Mouse (Mus musculus): Measurements from ENCODE around the gene Scd4. TPM values are rescaled to one million over a fixed set of nuclear protein-coding genes. Genes with fewer than 3 reads are reported as not detected.

The Scd4 gene
- polyA plus RNA-seq, 1 experiment from 2014 or later = 0.12 TPM

DNA sequence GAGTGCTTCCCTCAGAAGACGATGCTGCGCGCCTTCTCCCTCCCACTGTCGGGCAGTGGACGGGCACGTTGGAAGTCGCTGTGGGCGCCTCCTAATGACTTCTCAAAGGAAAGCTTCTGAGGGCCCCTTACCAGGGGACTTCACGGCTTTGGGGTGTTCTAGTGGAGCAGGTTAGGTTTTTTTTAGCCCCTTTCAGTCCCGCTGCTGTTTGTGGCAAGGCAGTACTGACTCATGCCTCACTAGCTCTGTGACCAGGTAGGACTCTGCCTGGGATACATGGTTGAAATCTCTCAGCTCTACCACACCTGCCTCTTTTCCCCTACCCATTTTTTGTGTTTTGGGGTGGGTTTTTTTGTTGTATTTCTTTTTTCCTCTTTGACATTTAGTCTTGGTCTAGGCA is 28.5 kb upstream of the Scd4 start:
- peaks cover 7% of the 10 kb centered on the region; the same call in 1 of the 2 replicates for H3K4me1 ChIP-seq (replicated peaks; ENCODE audit: insufficient read depth, low read length)
- no peaks in the 10 kb centered on the region for H3K9me3 ChIP-seq (replicated peaks; ENCODE audit: low read length)
- 84% methylated on average over 10 of the region's 10 CpGs for WGBS
- no peak overlapping the region for H3K4me2 ChIP-seq (ENCODE audit: low read length)
- H3K9ac ChIP-seq (ENCODE audit: low read depth, low read length) = no peak overlapping the region
- no peak overlapping the region for H3K27ac ChIP-seq
- H3K4me3 ChIP-seq (replicated peaks; ENCODE audit: low read depth, low read length) = no peak overlapping the region
- no peak for ATAC-seq (replicated peaks; ENCODE audit: low FRiP score, low read depth)
- DNase-seq (ENCODE audit: low spot score) = no peak
- H3K27me3 ChIP-seq (ENCODE audit: insufficient read depth, low read length) = no peaks in the 10 kb centered on the region
- H3K36me3 ChIP-seq (ENCODE audit: insufficient read depth, low read length) = peaks cover 63% of the 10 kb centered on the region
- TF ChIP-seq CTCF (IDR thresholded peaks at IDR 0.05; ENCODE audit: low read depth) = no peak

GRCm38 (mm10) chr19:44304851-44305510 is 27.9 kb upstream of the Scd4 start:
- no peak overlapping the region for H3K4me3 ChIP-seq (replicated peaks; ENCODE audit: low read depth, low read length)
- ATAC-seq (replicated peaks; ENCODE audit: low FRiP score, low read depth) (no peak), DNase-seq (ENCODE audit: low spot score) (no peak)
- H3K36me3 ChIP-seq (ENCODE audit: insufficient read depth, low read length) = peaks cover 62% of the 10 kb centered on the region
- no peak overlapping the region; the same call in 1 of the 2 replicates for H3K27ac ChIP-seq
- H3K9me3 ChIP-seq (replicated peaks; ENCODE audit: low read length) = no peaks in the 10 kb centered on the region
- no peak overlapping the region for H3K9ac ChIP-seq (ENCODE audit: low read depth, low read length)
- no peaks in the 10 kb centered on the region for H3K27me3 ChIP-seq (ENCODE audit: insufficient read depth, low read length)
- peaks cover 7% of the 10 kb centered on the region; the same call in 1 of the 2 replicates for H3K4me1 ChIP-seq (replicated peaks; ENCODE audit: insufficient read depth, low read length)
- 88% methylated on average over 16 of the region's 16 CpGs for WGBS
- H3K4me2 ChIP-seq (ENCODE audit: low read length) = no peak overlapping the region
- TF ChIP-seq CTCF (IDR thresholded peaks at IDR 0.05; ENCODE audit: low read depth) = no peak

DNA sequence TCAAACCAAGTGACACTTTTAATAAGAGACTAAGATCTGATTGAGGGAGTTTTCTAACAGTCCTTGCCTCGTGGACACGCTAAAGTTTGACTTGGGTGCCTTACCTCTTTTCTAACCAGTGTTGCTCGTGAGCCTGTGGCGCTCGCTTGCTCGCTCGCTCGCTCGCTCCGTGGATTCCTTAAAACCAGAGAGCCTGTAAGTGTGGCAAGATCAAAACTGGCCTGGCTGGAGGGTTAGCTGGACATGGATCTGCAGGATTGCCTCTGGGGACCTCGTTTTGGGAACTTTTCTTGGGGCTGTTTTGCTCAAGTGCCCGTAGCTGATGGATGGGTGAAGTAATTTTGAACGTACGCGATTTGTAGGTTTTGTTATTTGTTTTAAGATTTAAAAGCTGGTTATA is 27.2 kb upstream of the Scd4 start:
- no peak overlapping the region for H3K4me3 ChIP-seq (replicated peaks; ENCODE audit: low read depth, low read length)
- ATAC-seq (replicated peaks; ENCODE audit: low FRiP score, low read depth) (no peak), DNase-seq (ENCODE audit: low spot score) (no peak)
- H3K9me3 ChIP-seq (replicated peaks; ENCODE audit: low read length) = no peaks in the 10 kb centered on the region
- H3K4me2 ChIP-seq (ENCODE audit: low read length) = no peak overlapping the region
- peaks cover 55% of the 10 kb centered on the region for H3K36me3 ChIP-seq (ENCODE audit: insufficient read depth, low read length)
- H3K27ac ChIP-seq = no peak overlapping the region
- H3K9ac ChIP-seq (ENCODE audit: low read depth, low read length) = no peak overlapping the region
- WGBS = 84% methylated on average over 15 of the region's 15 CpGs
- peaks cover 8% of the 10 kb centered on the region; the same call in 1 of the 2 replicates for H3K4me1 ChIP-seq (replicated peaks; ENCODE audit: insufficient read depth, low read length)
- no peak for TF ChIP-seq CTCF (IDR thresholded peaks at IDR 0.05; ENCODE audit: low read depth)
- no peaks in the 10 kb centered on the region for H3K27me3 ChIP-seq (ENCODE audit: insufficient read depth, low read length)

DNA sequence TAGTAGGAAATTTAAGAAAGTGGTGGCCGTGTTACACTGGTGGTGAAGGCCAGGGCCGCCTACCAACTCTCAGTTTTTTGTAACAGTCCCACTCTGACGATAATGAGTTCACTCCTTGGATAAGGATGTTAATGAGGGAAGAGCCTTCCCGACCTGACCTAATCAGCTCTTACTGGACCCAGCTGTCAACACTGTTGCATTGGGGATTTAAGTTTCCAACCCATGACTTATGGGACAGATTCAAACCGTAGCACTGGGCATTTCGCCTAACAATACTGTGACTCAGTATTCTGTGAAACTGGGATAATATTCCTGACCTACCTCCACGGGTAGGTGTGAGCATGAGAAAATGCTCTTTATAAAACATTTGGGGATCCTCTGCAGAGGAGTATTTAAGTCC is 26.7 kb upstream of the Scd4 start:
- no peaks in the 10 kb centered on the region for H3K9me3 ChIP-seq (replicated peaks; ENCODE audit: low read length)
- peaks cover 51% of the 10 kb centered on the region for H3K36me3 ChIP-seq (ENCODE audit: insufficient read depth, low read length)
- H3K27ac ChIP-seq = no peak overlapping the region
- DNase-seq (ENCODE audit: low spot score) (no peak), ATAC-seq (replicated peaks; ENCODE audit: low FRiP score, low read depth) (no peak)
- 0 out of 2 replicates have a peak, but pooled peaks cover 8% of the 10 kb centered on the region for H3K4me1 ChIP-seq (replicated peaks; ENCODE audit: insufficient read depth, low read length)
- no peak for TF ChIP-seq CTCF (IDR thresholded peaks at IDR 0.05; ENCODE audit: low read depth)
- H3K4me3 ChIP-seq (replicated peaks; ENCODE audit: low read depth, low read length) = no peak overlapping the region
- H3K4me2 ChIP-seq (ENCODE audit: low read length) = no peak overlapping the region
- WGBS = 62% methylated on average over 7 of the region's 7 CpGs
- H3K9ac ChIP-seq (ENCODE audit: low read depth, low read length) = no peak overlapping the region
- H3K27me3 ChIP-seq (ENCODE audit: insufficient read depth, low read length) = no peaks in the 10 kb centered on the region

DNA sequence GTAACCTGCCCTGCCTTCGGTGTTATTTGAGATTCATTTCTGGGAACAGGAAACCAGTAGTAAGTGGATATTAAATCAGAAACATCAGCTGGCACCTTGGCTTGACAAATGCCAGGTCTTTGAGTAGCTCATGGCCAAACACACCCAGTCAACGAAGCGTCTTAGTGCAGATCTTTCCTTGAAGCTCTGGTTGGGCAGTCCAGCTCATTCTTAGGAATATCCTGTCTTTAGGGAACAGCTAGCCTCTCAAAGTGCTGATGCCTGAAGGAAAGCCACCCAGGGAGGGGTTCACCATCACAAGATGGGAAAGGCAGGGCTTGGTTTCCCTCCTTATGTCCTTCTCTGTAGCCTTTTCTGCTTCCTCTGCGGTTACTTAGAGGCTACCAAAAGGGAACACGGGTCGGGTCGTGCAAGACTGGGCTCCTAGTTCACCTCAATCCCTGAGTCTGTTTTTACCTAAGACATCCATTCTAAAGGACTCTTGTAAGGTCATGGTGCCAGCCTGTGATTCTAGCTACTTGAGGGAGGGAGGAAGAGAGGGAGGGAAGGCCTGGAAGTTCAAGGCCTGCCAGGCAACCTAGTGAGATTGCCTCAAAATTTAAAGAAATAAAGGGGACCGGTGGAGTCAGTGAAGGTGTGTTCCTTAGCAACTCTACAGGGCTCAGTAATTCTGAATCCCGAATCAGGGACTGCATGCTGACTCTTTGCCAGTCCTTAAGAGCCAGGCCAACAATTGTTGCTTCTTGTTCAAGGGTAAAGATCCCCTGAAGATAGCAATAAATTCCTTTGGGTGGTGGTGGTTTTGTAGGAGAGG is 25.6 kb upstream of the Scd4 start:
- no peaks in the 10 kb centered on the region for H3K27me3 ChIP-seq (ENCODE audit: insufficient read depth, low read length)
- peaks cover 43% of the 10 kb centered on the region for H3K36me3 ChIP-seq (ENCODE audit: insufficient read depth, low read length)
- no peak overlapping the region for H3K9ac ChIP-seq (ENCODE audit: low read depth, low read length)
- H3K27ac ChIP-seq = no peak overlapping the region
- H3K4me3 ChIP-seq (replicated peaks; ENCODE audit: low read depth, low read length) = no peak overlapping the region
- no peak for TF ChIP-seq CTCF (IDR thresholded peaks at IDR 0.05; ENCODE audit: low read depth)
- H3K9me3 ChIP-seq (replicated peaks; ENCODE audit: low read length) = no peaks in the 10 kb centered on the region
- ATAC-seq (replicated peaks; ENCODE audit: low FRiP score, low read depth) (no peak), DNase-seq (ENCODE audit: low spot score) (no peak)
- WGBS = 84% methylated on average over 9 of the region's 9 CpGs
- peaks cover 12% of the 10 kb centered on the region for H3K4me1 ChIP-seq (replicated peaks; ENCODE audit: insufficient read depth, low read length)
- no peak overlapping the region for H3K4me2 ChIP-seq (ENCODE audit: low read length)

DNA sequence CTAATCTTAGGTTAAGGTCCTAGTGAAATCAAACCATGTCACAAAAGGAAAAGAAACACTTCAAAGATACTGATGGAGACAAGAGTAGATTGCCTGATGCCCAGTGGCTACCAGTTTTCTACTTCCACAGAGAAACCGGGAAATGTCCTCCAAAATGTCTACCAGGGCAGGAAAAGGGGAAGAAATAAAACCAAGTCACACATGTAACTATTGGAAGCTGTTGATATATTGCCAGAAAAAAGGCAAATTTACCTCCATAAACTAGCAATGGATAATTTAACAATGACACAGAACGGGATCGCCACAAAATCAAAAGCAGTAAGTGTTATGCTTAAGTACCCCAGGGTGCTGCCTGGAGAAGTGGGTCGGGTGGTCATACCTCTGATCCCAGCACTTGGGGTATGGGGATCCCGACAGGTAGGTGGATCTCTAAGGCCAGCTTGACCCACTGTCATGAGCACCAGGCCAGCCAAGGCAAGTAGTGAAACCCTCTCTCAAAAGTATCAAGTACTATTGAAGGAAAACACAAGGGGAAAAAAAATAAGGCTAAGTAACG is 24.9 kb upstream of the Scd4 start:
- Histone ChIP-seq H3K27me3 (ENCODE audit: insufficient read depth, low read length) (no peaks in the 10 kb centered on the region), H3K36me3 (ENCODE audit: insufficient read depth, low read length) (peaks cover 37% of the 10 kb centered on the region), H3K9me3 (replicated peaks; ENCODE audit: low read length) (no peaks in the 10 kb centered on the region), H3K4me2 (ENCODE audit: low read length) (no peak overlapping the region), H3K4me3 (replicated peaks; ENCODE audit: low read depth, low read length) (no peak overlapping the region), H3K9ac (ENCODE audit: low read depth, low read length) (no peak overlapping the region), H3K27ac (no peak overlapping the region), H3K4me1 (replicated peaks; ENCODE audit: insufficient read depth, low read length) (peaks cover 12% of the 10 kb centered on the region)
- ATAC-seq (replicated peaks; ENCODE audit: low FRiP score, low read depth) = no peak
- no peak for TF ChIP-seq CTCF (IDR thresholded peaks at IDR 0.05; ENCODE audit: low read depth)
- 72% methylated on average over 6 of the region's 6 CpGs for WGBS
- DNase-seq (ENCODE audit: low spot score) = no peak
